Mouse (Mus musculus): ENCODE data around the gene Fgfr2. TPM values are rescaled to one million over a fixed set of nuclear protein-coding genes. Genes with fewer than 3 reads are reported as not detected.

The Fgfr2 gene
- polyA plus RNA-seq, 1 experiment: 14.7 TPM

- 18% methylated on average over 7 of the region's 7 CpGs for WGBS
- peaks cover 12% of the 10 kb centered on the region; the same call in 1 of the 2 replicates for H3K4me1 ChIP-seq (ENCODE audit: control insufficient read depth, insufficient read depth, insufficient read length, low read length)
- no peak overlapping the region for H3K27ac ChIP-seq (ENCODE audit: insufficient read depth, low read depth, low read length)
These were observed 2876.7 kb downstream of the Fgfr2 start for GRCm38 (mm10) chr7:130246483-130246882.

GRCm38 (mm10) chr7:130244545-130244944 is 2878.6 kb downstream of the Fgfr2 start:
- Histone ChIP-seq H3K36me3 (ENCODE audit: control insufficient read depth, insufficient read depth, low read length) (no peaks in the 10 kb centered on the region), H3K4me1 (ENCODE audit: control insufficient read depth, insufficient read depth, insufficient read length, low read length) (peaks cover 12% of the 10 kb centered on the region; the same call in 1 of the 2 replicates), H3K27ac (ENCODE audit: insufficient read depth, low read depth, low read length) (no peak overlapping the region), H3K27me3 (ENCODE audit: control insufficient read depth, insufficient read depth, low read length) (no peaks in the 10 kb centered on the region), H3K4me3 (ENCODE audit: low read depth, low read length) (no peak overlapping the region)
- 39% methylated on average over 7 of the region's 7 CpGs for WGBS
- TF ChIP-seq CTCF (IDR thresholded peaks at IDR 0.05; ENCODE audit: extremely low read depth, insufficient read length, insufficient replicate concordance, low read depth, low read length) (no peak), POLR2A (IDR thresholded peaks at IDR 0.05; ENCODE audit: low read depth, low read length) (no peak)

More at GRCm38 (mm10) chr7:130246483-130246882, 2876.7 kb downstream of the Fgfr2 start:
- Histone ChIP-seq H3K4me3 (ENCODE audit: low read depth, low read length) (no peak overlapping the region), H3K27me3 (ENCODE audit: control insufficient read depth, insufficient read depth, low read length) (no peaks in the 10 kb centered on the region), H3K36me3 (ENCODE audit: control insufficient read depth, insufficient read depth, low read length) (no peaks in the 10 kb centered on the region)
- no peak for TF ChIP-seq CTCF (IDR thresholded peaks at IDR 0.05; ENCODE audit: extremely low read depth, insufficient read length, insufficient replicate concordance, low read depth, low read length)
- TF ChIP-seq POLR2A (IDR thresholded peaks at IDR 0.05; ENCODE audit: low read depth, low read length): no peak

- Histone ChIP-seq H3K4me3 (ENCODE audit: low read depth, low read length) (no peak overlapping the region), H3K27me3 (ENCODE audit: control insufficient read depth, insufficient read depth, low read length) (no peaks in the 10 kb centered on the region), H3K36me3 (ENCODE audit: control insufficient read depth, insufficient read depth, low read length) (no peaks in the 10 kb centered on the region), H3K27ac (ENCODE audit: insufficient read depth, low read depth, low read length) (no peak overlapping the region), H3K4me1 (ENCODE audit: control insufficient read depth, insufficient read depth, insufficient read length, low read length) (peaks cover 12% of the 10 kb centered on the region; the same call in 1 of the 2 replicates)
- WGBS: 68% methylated on average over 4 of the region's 4 CpGs
- TF ChIP-seq CTCF (IDR thresholded peaks at IDR 0.05; ENCODE audit: extremely low read depth, insufficient read length, insufficient replicate concordance, low read depth, low read length) (no peak), POLR2A (IDR thresholded peaks at IDR 0.05; ENCODE audit: low read depth, low read length) (no peak)
These were observed 2879.3 kb downstream of the Fgfr2 start for GRCm38 (mm10) chr7:130243811-130244210.

- Histone ChIP-seq H3K4me1 (ENCODE audit: control insufficient read depth, insufficient read depth, insufficient read length, low read length) (peaks cover 5% of the 10 kb centered on the region; the same call in 1 of the 2 replicates), H3K4me3 (ENCODE audit: low read depth, low read length) (no peak overlapping the region), H3K27ac (ENCODE audit: insufficient read depth, low read depth, low read length) (no peak overlapping the region), H3K27me3 (ENCODE audit: control insufficient read depth, insufficient read depth, low read length) (no peaks in the 10 kb centered on the region), H3K36me3 (ENCODE audit: control insufficient read depth, insufficient read depth, low read length) (no peaks in the 10 kb centered on the region)
- WGBS: 85% methylated on average over 9 of the region's 9 CpGs
- TF ChIP-seq CTCF (IDR thresholded peaks at IDR 0.05; ENCODE audit: extremely low read depth, insufficient read length, insufficient replicate concordance, low read depth, low read length) (no peak), POLR2A (IDR thresholded peaks at IDR 0.05; ENCODE audit: low read depth, low read length) (no peak)
These were observed 2883.0 kb downstream of the Fgfr2 start for GRCm38 (mm10) chr7:130240191-130240590.

- 70% methylated on average over 5 of the region's 5 CpGs for WGBS
- no peaks in the 10 kb centered on the region for H3K27me3 ChIP-seq (ENCODE audit: control insufficient read depth, insufficient read depth, low read length)
- H3K27ac ChIP-seq (ENCODE audit: insufficient read depth, low read depth, low read length): no peak overlapping the region
- no peak overlapping the region for H3K4me3 ChIP-seq (ENCODE audit: low read depth, low read length)
- H3K36me3 ChIP-seq (ENCODE audit: control insufficient read depth, insufficient read depth, low read length): no peaks in the 10 kb centered on the region
- H3K4me1 ChIP-seq (ENCODE audit: control insufficient read depth, insufficient read depth, insufficient read length, low read length): no peaks in the 10 kb centered on the region
- TF ChIP-seq CTCF (IDR thresholded peaks at IDR 0.05; ENCODE audit: extremely low read depth, insufficient read length, insufficient replicate concordance, low read depth, low read length) (no peak), POLR2A (IDR thresholded peaks at IDR 0.05; ENCODE audit: low read depth, low read length) (no peak)
These were observed 2885.9 kb downstream of the Fgfr2 start for GRCm38 (mm10) chr7:130237244-130237643.

GRCm38 (mm10) chr7:130233777-130234176 is 2889.4 kb downstream of the Fgfr2 start:
- Histone ChIP-seq H3K4me3 (ENCODE audit: low read depth, low read length) (no peak overlapping the region), H3K4me1 (ENCODE audit: control insufficient read depth, insufficient read depth, insufficient read length, low read length) (no peaks in the 10 kb centered on the region), H3K27me3 (ENCODE audit: control insufficient read depth, insufficient read depth, low read length) (no peaks in the 10 kb centered on the region), H3K27ac (ENCODE audit: insufficient read depth, low read depth, low read length) (no peak overlapping the region), H3K36me3 (ENCODE audit: control insufficient read depth, insufficient read depth, low read length) (no peaks in the 10 kb centered on the region)
- 31% methylated on average over 7 of the region's 7 CpGs for WGBS
- TF ChIP-seq CTCF (IDR thresholded peaks at IDR 0.05; ENCODE audit: extremely low read depth, insufficient read length, insufficient replicate concordance, low read depth, low read length) (no peak), POLR2A (IDR thresholded peaks at IDR 0.05; ENCODE audit: low read depth, low read length) (no peak)

GRCm38 (mm10) chr7:130230034-130230433 is 2893.1 kb downstream of the Fgfr2 start:
- Histone ChIP-seq H3K27ac (ENCODE audit: insufficient read depth, low read depth, low read length) (no peak overlapping the region), H3K27me3 (ENCODE audit: control insufficient read depth, insufficient read depth, low read length) (no peaks in the 10 kb centered on the region), H3K4me1 (ENCODE audit: control insufficient read depth, insufficient read depth, insufficient read length, low read length) (no peaks in the 10 kb centered on the region), H3K4me3 (ENCODE audit: low read depth, low read length) (no peak overlapping the region), H3K36me3 (ENCODE audit: control insufficient read depth, insufficient read depth, low read length) (no peaks in the 10 kb centered on the region)
- TF ChIP-seq POLR2A (IDR thresholded peaks at IDR 0.05; ENCODE audit: low read depth, low read length) (no peak), CTCF (IDR thresholded peaks at IDR 0.05; ENCODE audit: extremely low read depth, insufficient read length, insufficient replicate concordance, low read depth, low read length) (no peak)
- WGBS: 76% methylated on average over 4 of the region's 4 CpGs

Data from small intestine, adult 2 months (tissue).